Mouse (Mus musculus): Measurements from ENCODE around the gene Fst. TPM values are rescaled to one million over a fixed set of nuclear protein-coding genes. Genes with fewer than 3 reads are reported as not detected.

The Fst gene
- polyA plus RNA-seq, 1 experiment, result 0.16 TPM

- TF ChIP-seq POLR2A (IDR thresholded peaks at IDR 0.05; ENCODE audit: low read depth, low read length) (no peak), CTCF (IDR thresholded peaks at IDR 0.05; ENCODE audit: extremely low read depth, insufficient read depth, insufficient read length, insufficient replicate concordance) (no peak)
- 2% methylated on average over 44 of the region's 44 CpGs for WGBS
- no peak overlapping the region for H3K27ac ChIP-seq (ENCODE audit: insufficient read depth, low read length)
- peaks cover 4% of the 10 kb centered on the region; the same call in 1 of the 2 replicates for H3K4me1 ChIP-seq (ENCODE audit: control insufficient read depth, insufficient read depth, insufficient read length)
- no peak for DNase-seq (ENCODE audit: low read depth in 1 of 2, low spot score in 2 of 2)
- H3K4me3 ChIP-seq (ENCODE audit: extremely low read depth, insufficient read depth, insufficient read length), result peak overlapping the region; percentile 34; the same call in 1 of the 2 replicates
- no peaks in the 10 kb centered on the region for H3K36me3 ChIP-seq (ENCODE audit: control insufficient read depth, insufficient read depth, low read length)
- H3K27me3 ChIP-seq (ENCODE audit: control insufficient read depth, insufficient read depth, low read length), result peaks cover 24% of the 10 kb centered on the region
Observed at GRCm38 (mm10) chr13:114456766-114457566, 1.8 kb downstream of the Fst start.

- DNase-seq (ENCODE audit: low read depth in 1 of 2, low spot score in 2 of 2), result no peak
Observed at GRCm38 (mm10) chr13:114456224-114456623, 2.5 kb downstream of the Fst start.

GRCm38 (mm10) chr13:114455788-114456187 is 3.0 kb downstream of the Fst start:
- TF ChIP-seq CTCF (IDR thresholded peaks at IDR 0.05; ENCODE audit: extremely low read depth, insufficient read depth, insufficient read length, insufficient replicate concordance), result no peak
- TF ChIP-seq POLR2A (IDR thresholded peaks at IDR 0.05; ENCODE audit: low read depth, low read length), result no peak
- no peak overlapping the region for H3K4me3 ChIP-seq (ENCODE audit: extremely low read depth, insufficient read depth, insufficient read length)
- peaks cover 21% of the 10 kb centered on the region for H3K27me3 ChIP-seq (ENCODE audit: control insufficient read depth, insufficient read depth, low read length)
- WGBS, result 59% methylated on average over 13 of the region's 13 CpGs
- no peaks in the 10 kb centered on the region for H3K36me3 ChIP-seq (ENCODE audit: control insufficient read depth, insufficient read depth, low read length)
- peaks cover 4% of the 10 kb centered on the region; the same call in 1 of the 2 replicates for H3K4me1 ChIP-seq (ENCODE audit: control insufficient read depth, insufficient read depth, insufficient read length)
- no peak overlapping the region for H3K27ac ChIP-seq (ENCODE audit: insufficient read depth, low read length)
- no peak for DNase-seq (ENCODE audit: low read depth in 1 of 2, low spot score in 2 of 2)

More at GRCm38 (mm10) chr13:114456224-114456623, 2.5 kb downstream of the Fst start:
- Histone ChIP-seq H3K36me3 (ENCODE audit: control insufficient read depth, insufficient read depth, low read length) (no peaks in the 10 kb centered on the region), H3K27me3 (ENCODE audit: control insufficient read depth, insufficient read depth, low read length) (peaks cover 22% of the 10 kb centered on the region), H3K4me3 (ENCODE audit: extremely low read depth, insufficient read depth, insufficient read length) (no peak overlapping the region), H3K27ac (ENCODE audit: insufficient read depth, low read length) (no peak overlapping the region), H3K4me1 (ENCODE audit: control insufficient read depth, insufficient read depth, insufficient read length) (peaks cover 4% of the 10 kb centered on the region; the same call in 1 of the 2 replicates)
- no peak for TF ChIP-seq CTCF (IDR thresholded peaks at IDR 0.05; ENCODE audit: extremely low read depth, insufficient read depth, insufficient read length, insufficient replicate concordance)
- no peak for TF ChIP-seq POLR2A (IDR thresholded peaks at IDR 0.05; ENCODE audit: low read depth, low read length)
- 5% methylated on average over 14 of the region's 14 CpGs for WGBS

- H3K27me3 ChIP-seq (ENCODE audit: control insufficient read depth, insufficient read depth, low read length), result no peaks in the 10 kb centered on the region
- no peak overlapping the region for H3K4me3 ChIP-seq (ENCODE audit: extremely low read depth, insufficient read depth, insufficient read length)
- no peak overlapping the region for H3K27ac ChIP-seq (ENCODE audit: insufficient read depth, low read length)
- TF ChIP-seq POLR2A (IDR thresholded peaks at IDR 0.05; ENCODE audit: low read depth, low read length) (no peak), CTCF (IDR thresholded peaks at IDR 0.05; ENCODE audit: extremely low read depth, insufficient read depth, insufficient read length, insufficient replicate concordance) (no peak)
- WGBS, result 77% methylated on average over 2 of the region's 2 CpGs
- H3K4me1 ChIP-seq (ENCODE audit: control insufficient read depth, insufficient read depth, insufficient read length), result no peaks in the 10 kb centered on the region
- no peak for DNase-seq (ENCODE audit: low read depth in 1 of 2, low spot score in 2 of 2)
- H3K36me3 ChIP-seq (ENCODE audit: control insufficient read depth, insufficient read depth, low read length), result no peaks in the 10 kb centered on the region
Observed at GRCm38 (mm10) chr13:114447213-114447612, 11.5 kb downstream of the Fst start.

- H3K27me3 ChIP-seq (ENCODE audit: control insufficient read depth, insufficient read depth, low read length), result no peaks in the 10 kb centered on the region
- WGBS, result 87% methylated on average over 5 of the region's 5 CpGs
- no peak for DNase-seq (ENCODE audit: low read depth in 1 of 2, low spot score in 2 of 2)
- no peaks in the 10 kb centered on the region for H3K36me3 ChIP-seq (ENCODE audit: control insufficient read depth, insufficient read depth, low read length)
- H3K4me3 ChIP-seq (ENCODE audit: extremely low read depth, insufficient read depth, insufficient read length), result no peak overlapping the region
- no peaks in the 10 kb centered on the region for H3K4me1 ChIP-seq (ENCODE audit: control insufficient read depth, insufficient read depth, insufficient read length)
- H3K27ac ChIP-seq (ENCODE audit: insufficient read depth, low read length), result no peak overlapping the region
- TF ChIP-seq CTCF (IDR thresholded peaks at IDR 0.05; ENCODE audit: extremely low read depth, insufficient read depth, insufficient read length, insufficient replicate concordance) (no peak), POLR2A (IDR thresholded peaks at IDR 0.05; ENCODE audit: low read depth, low read length) (no peak)
Observed at GRCm38 (mm10) chr13:114432491-114432890, 26.3 kb downstream of the Fst start.

GRCm38 (mm10) chr13:114425230-114425629 is 33.5 kb downstream of the Fst start:
- no peaks in the 10 kb centered on the region for H3K36me3 ChIP-seq (ENCODE audit: control insufficient read depth, insufficient read depth, low read length)
- no peak for TF ChIP-seq POLR2A (IDR thresholded peaks at IDR 0.05; ENCODE audit: low read depth, low read length)
- TF ChIP-seq CTCF (IDR thresholded peaks at IDR 0.05; ENCODE audit: extremely low read depth, insufficient read depth, insufficient read length, insufficient replicate concordance), result no peak
- no peak for DNase-seq (ENCODE audit: low read depth in 1 of 2, low spot score in 2 of 2)
- no peaks in the 10 kb centered on the region for H3K27me3 ChIP-seq (ENCODE audit: control insufficient read depth, insufficient read depth, low read length)
- no peak overlapping the region for H3K4me3 ChIP-seq (ENCODE audit: extremely low read depth, insufficient read depth, insufficient read length)
- no peak overlapping the region for H3K27ac ChIP-seq (ENCODE audit: insufficient read depth, low read length)
- no peaks in the 10 kb centered on the region for H3K4me1 ChIP-seq (ENCODE audit: control insufficient read depth, insufficient read depth, insufficient read length)
- 95% methylated on average over 5 of the region's 5 CpGs for WGBS

- Histone ChIP-seq H3K4me1 (ENCODE audit: control insufficient read depth, insufficient read depth, insufficient read length) (no peaks in the 10 kb centered on the region), H3K36me3 (ENCODE audit: control insufficient read depth, insufficient read depth, low read length) (no peaks in the 10 kb centered on the region), H3K27ac (ENCODE audit: insufficient read depth, low read length) (no peak overlapping the region), H3K4me3 (ENCODE audit: extremely low read depth, insufficient read depth, insufficient read length) (no peak overlapping the region), H3K27me3 (ENCODE audit: control insufficient read depth, insufficient read depth, low read length) (no peaks in the 10 kb centered on the region)
- 73% methylated on average over 8 of the region's 8 CpGs for WGBS
- DNase-seq (ENCODE audit: low read depth in 1 of 2, low spot score in 2 of 2), result no peak
- TF ChIP-seq POLR2A (IDR thresholded peaks at IDR 0.05; ENCODE audit: low read depth, low read length) (no peak), CTCF (IDR thresholded peaks at IDR 0.05; ENCODE audit: extremely low read depth, insufficient read depth, insufficient read length, insufficient replicate concordance) (no peak)
Observed at GRCm38 (mm10) chr13:114420235-114420634, 38.5 kb downstream of the Fst start.
